Mouse (Mus musculus): ENCODE measurements around the gene Atp2b4.

Gene Atp2b4

DNA sequence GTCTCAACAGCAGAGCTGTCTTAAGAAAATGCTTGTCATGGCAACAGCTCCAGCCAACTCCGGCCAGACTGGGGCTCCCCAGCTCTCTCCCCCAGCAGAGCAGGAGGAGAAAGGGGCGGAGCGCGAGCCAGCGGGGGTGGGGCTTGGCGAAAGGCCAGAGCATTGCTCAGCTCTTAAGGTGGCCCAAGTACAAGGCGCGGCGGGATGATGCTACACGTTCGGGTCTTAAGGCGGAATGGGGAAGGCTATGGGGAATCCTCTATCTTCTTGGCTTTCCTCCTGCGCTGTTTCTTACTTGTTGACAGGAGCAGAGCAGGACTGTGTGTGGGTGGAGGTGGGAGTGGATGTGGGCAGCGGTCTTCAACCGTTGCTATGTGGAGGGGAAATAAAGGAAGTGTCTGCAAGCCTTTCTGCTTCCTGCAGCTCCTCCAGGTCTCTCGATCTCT is at the start of gene Atp2b4:
Gene Atp2b4, minus strand, starts transcription at position 94 of the 446 bp plus-strand sequence.
- DNase-seq = peak; percentile 93

DNA sequence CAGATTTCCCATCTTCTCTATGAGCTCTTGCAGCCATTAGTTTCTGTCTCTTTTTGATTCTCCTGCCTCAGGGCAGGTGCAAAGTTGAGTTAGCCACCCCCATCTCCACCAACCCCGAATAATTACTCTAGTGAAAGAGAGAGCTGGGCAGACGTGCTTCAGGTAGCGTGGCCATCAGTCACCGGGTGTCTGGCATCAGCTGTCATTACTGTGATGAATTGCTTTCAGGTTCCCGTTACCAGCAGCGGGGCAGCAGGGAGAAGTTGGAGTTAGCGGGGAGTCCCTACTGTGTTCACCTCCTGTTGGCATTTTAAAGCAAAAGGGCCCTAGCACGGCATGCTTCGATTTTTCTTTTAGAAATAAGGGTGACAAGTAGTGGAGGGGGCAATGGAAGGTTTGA is 43.9 kb upstream of the Atp2b4 start:
- no peak for DNase-seq

DNA sequence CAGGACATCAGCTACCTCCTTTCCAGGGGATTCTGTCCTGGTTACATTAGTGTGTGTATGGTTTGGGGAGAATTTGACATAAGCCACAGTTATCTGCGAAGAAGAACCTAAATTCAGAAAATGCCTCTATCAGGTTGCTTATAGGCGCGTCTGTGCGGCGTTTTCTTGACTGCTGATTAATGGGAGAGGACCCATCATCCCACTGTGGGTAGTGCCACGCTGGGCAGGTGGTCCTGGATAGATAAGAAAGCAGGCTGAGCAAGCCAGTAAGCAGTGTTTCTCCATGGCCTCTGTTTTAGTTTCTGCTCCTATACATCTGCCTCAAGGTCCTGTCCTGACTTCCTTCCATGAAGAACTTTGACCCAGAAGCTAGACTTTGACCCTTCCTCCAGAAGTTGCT is 43.1 kb upstream of the Atp2b4 start:
- DNase-seq = no peak

DNA sequence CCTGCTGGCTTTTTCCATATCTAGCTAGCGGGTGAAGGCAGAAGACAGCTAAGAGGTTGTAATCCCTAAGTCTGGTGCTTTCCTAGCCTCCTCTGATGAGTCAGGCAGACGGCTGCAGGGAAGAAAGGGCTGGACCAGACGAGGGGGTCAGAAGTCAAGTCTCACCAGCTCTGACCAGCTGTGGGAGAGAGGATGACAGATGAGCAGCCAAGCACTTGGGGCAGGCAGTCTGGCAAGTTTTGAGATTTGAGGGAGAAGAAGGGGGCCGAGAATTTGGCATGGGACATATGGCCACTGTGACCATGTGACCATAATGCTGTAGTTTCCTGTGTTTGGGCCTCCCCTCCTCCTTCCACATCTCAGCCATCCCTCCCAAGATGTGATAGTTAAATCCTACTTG is 42.5 kb upstream of the Atp2b4 start:
- no peak for DNase-seq

DNA sequence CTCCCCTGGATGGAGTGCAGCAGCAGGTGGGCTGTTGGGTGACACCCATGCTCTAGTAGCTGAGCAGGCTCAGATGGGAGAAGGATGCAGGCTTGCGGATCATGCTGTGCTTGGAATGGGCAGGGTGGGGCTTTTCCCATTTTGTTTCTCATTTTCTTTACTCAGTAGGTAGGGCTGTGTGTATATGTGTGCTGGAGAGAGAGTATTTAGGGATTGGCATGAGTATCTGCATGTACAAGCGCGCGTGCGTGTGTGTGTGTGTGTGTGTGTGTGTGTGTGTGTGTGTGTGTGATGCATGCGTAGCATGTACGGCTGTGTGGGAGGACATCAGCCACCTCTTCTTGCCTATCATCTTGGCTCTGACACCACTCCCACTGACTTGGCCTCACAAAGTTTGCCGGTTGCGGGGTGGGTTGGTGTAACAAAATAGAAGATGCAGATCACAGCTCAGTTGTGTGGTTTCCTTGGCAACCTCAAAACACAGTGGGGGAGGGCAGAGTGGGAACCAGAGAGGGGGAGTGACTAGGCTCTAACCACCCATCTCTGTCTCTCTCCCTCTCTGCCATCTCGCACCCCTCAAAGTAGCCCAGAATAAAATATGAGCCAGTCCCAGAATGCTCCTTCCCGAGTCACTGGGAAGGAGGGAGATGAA is 41.4 kb upstream of the Atp2b4 start:
- DNase-seq = peak; percentile 81

DNA sequence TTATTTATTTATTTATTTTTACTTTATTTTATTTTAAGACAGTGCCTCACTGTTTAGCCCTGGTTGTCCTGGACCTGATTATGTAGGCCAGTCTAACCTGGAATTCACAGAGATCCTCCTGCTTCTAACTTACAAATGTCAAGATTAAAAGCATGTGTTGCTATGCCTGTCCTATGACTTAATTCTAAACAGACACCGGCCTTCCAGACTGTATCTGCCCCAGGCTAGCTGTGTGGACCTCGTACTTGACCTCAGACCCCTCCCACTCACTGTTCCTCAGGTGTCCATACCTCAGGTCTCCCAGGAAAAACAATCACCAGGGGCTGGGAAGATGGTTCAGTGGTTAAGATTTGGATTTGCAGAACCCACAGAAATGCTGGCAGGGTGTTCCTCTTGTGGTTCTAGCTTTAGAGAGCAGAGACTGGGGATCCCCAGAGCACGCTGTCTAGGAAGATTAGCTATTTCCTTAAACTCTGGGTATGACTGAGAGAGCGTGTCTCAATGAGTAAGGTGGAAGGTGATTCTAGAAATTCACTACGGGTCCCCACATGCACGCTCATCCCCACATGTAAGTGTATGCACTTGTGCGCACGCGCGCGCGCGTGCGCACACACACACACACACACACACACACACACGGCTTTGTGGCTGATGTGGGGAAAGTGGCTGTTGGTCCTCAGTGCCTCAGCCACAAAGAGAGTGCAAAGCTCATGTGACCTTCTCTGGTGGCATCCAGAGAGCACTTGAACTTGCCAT is 40.5 kb upstream of the Atp2b4 start:
- DNase-seq = no peak

DNA sequence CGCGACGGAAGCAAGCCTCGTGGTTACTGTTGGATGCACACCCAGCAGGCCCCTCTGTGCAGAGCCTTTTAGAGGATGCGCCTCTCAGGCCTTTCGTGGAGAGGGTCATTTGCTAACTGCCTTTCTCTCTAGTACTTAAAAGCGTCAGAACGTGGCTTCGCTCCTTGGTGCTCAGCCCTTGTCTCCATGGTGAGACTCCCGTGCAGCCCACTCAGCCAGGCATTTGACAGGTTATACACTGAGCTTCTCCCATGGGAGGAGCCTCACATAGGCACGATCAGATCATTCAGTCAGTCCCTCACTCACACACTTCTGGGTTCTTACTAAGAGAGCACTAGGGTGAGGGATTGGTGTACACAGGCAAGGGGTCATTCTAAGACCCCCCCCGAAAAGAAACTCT is 39.7 kb upstream of the Atp2b4 start:
- peak; percentile 8 for DNase-seq

DNA sequence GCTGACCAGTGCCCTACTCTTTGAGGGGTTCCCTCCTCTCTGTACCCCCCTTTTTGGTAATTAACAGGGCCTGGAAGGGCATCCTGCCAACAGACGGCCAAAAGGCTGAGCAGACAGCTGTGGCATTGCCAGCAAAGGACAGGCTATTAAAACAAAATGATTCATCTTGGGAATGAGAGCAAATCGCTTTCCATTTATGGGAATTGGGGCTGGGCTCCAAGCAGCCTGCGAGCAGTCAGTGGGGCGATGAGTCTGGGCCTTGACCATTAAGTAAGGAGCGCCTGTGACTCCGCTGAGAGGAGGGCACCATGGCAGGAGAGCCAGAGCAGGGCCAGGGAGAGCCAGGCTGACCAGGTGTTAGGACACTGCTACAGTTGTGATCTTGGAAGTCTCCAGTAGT is 33.5 kb upstream of the Atp2b4 start:
- DNase-seq = no peak

DNA sequence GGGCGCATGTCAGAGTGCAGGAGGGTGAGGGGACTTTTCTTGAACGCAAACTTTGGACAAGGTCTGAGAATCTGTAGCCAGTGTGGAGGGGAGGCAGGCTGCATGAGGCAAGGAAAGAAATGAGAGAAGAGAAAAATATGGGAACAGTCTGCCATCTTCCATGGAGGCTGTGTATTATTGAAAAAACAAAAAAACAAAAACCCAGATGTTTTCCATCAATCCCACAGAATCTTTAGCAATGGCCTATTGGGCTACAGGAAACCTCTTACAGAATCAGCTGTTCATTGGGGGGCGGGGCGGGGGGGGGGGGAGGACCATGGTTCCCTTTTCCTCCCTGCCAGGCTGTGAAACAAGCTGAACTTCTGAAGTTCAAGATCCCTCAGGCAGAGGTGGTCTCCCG is 31.9 kb upstream of the Atp2b4 start:
- no peak for DNase-seq

DNA sequence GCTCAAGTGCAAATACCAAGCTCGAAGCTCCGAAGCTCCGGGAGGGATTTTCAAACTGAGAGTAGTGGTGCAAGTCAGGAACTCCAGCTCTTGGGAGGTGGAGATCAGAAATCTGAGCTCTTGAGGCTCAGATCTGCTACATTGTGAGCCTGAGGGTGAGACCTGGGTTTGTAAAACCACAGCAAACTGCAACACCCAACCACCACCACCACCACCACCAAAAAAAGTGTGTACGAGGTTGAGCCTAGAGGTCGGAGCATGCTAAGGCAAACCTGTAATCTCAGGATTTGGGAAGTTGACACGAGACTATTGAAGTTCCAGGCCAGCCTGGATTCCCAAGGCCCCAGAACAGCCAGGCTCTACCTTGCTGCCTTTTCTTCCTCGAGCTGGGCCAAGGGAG is 25.4 kb upstream of the Atp2b4 start:
- DNase-seq = no peak

DNA sequence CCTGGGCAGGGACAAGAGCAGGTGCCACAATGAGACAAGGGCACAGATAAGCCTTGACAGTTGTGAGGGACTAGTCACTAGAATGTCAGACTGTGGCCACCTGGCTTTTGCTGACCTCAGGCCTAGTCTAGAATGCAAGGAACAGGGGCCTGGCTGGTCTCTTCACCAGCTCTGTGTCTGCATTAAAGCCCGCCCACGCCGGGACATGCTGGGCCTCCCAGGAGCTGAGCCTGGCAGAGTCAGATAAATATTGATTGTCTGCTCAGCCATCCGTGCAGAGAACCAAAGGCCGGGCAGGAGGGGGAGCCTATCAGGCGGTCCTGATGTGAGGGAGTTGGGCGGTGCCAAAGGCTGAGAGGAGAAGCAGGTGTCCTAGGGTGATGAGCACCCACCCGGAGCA is 24.7 kb upstream of the Atp2b4 start:
- no peak for DNase-seq

DNA sequence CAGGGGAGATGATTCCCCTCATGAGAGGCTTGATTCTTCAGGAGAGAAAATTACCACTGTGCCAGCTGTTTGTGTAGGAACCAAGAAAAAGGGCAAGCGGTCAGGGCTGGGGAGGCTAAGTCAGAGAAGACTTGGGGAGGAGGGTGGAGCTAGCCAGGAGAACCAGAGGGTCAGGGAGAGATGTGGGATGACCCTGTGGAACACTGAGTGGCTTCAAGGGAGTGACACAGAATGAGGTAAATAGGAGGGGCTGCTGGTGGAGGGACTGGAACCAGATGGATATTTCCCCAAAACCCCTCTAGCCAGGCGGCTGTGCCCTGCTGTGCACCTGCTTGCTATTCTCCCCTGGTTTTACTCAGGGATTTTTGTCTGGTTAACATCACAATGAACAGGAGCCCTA is 24.3 kb upstream of the Atp2b4 start:
- DNase-seq = no peak

DNA sequence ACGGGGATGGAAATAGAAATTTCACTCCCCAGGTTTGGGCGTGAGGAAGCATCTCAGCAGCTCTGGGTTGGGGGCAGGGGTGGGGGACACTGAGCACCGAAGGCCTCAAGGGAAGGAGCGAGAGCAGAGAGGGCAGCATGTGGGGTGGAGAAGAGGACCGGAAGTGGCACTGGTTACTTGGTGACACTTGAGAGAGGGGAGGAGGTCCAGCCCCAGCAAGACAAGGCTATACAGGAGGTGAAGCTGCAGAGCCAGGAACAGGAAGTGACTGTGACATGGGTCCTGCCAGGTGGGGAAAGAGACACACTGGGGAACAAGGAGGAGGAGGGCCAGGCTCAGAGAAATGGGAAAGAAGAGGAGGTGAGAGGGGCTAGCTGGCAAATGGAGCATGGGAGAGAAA is 20.3 kb upstream of the Atp2b4 start:
- DNase-seq = peak; percentile 7

DNA sequence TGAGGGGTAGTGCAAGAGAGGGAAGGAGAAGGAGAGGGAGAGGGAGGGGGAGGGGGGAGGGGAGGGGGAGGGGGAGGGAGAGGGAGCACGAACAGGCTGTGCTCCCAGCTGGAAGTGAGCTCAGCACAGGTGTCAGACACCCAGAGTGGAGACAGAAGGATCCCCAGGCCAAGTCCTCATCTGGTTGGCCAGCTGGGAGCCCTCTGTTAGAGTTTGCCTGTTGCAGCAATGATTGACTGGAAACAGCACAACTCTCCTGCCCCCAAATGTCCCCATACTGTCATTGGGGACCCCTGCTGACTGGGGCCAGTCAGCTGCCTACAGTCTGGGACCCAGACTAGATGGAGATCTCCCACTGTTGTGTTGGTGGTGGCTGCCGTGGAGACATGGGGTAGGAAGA is 19.3 kb upstream of the Atp2b4 start:
- no peak for DNase-seq

DNA sequence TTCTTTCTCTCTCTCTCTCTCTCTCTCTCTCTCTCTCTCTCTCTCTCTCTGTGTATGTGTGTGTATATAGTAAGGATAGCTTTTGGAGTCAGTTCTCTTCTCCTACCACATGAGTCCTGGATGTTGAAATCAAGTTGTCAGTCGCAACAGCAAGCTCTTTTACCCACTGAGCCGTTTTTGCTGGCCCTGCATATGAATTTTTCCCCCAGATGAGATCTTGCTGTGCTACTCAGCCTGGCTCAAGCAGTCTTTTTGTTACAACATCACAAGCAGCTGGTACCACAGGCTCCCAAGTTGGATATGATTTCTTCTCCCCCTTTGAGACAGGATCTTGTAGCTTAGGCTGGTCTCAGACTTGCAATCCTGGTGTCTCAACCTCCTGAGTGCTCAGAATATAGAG is 17.7 kb upstream of the Atp2b4 start:
- DNase-seq = no peak

DNA sequence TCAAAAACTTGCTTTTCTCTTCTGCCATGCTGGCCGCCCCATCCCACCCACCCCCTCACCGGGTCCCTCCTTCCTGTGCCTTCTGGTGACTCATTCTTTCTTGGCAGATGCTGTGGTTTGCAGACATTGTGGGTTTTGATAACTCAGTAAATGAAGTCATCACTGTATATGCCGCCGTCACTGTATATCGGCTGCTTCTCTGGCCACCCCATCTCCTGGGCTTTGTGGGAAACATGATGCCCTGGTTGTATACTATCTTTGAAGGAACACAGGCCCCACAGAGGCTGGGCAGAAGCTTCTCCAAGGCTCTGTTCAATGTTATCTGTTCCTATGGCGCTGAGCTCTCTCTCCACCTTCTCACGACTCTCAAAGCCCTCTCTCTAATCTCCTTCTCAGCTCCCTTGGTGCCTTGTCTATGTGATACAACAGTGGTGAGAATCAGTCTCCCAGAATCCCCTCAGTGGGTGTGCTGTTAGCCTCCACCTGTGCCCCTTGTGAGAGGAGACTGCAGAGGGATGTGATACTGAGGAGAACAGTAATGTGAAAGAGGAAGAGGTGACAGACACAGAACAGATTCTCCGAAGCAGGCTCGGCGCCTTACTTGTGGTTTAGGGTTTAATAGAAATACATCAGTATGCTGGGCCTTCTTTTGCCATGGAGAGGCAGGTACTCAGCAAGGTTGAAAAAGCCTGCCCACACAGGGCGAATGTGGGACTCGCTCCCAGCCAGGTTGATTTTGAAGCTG is 15.1 kb upstream of the Atp2b4 start:
- DNase-seq = peak; percentile 23

DNA sequence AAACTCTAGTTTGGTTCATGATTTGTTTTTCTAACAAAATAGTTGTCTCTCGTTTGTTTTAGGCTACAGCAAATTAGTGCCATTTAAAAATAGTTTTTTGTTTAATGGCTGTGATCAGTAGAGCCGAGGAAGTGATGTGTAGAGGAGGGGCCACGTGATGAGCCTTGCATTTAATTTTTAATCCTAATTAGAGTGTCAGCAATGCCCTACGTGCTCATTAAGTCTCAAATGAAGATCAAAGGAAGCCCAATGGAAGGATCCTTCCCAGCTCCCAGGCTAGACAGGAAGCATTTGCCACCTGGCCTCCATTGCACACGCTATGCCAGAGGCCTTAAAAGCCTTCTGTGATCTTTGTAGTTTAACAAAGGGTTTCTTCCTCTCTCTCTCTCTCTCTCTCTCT is 8.5 kb upstream of the Atp2b4 start:
- DNase-seq = no peak

DNA sequence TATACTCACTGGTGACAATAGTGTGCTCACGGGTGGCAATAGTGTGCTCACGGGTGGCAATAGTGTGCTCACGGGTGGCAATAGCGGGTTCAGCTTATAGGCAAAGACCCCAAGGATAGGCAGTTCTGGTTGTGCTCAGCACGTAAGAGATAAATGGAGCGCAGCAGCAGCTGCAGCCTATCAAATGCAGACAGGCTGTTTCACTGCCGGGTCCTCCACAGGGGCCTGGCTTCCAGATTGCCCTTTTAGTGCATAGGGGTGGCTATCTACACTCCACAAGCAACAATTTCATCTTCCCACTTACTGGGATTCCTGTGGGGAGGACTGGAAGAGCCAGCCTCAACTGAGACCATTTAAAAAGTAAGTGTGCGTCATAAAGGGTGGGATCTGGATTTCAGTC is 7.2 kb upstream of the Atp2b4 start:
- DNase-seq = no peak

DNA sequence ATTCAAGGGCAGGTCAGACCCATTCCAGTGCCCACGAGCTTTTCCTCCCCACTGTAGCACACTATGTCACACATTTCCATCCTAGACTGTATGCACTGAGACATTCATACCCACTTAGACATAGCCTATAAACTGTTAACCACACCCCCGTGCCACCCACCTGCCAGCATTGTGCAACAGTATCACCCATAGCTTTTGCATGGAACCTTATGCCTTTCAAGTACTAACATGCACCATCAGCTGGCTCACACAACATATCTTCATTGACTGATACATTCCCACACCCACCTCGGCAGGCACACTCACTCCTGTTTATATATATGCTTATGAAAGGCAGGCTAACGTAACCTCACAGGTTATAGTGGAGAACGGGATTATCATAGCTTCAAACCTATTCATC is 902 bp upstream of the Atp2b4 start:
- no peak for DNase-seq

DNA sequence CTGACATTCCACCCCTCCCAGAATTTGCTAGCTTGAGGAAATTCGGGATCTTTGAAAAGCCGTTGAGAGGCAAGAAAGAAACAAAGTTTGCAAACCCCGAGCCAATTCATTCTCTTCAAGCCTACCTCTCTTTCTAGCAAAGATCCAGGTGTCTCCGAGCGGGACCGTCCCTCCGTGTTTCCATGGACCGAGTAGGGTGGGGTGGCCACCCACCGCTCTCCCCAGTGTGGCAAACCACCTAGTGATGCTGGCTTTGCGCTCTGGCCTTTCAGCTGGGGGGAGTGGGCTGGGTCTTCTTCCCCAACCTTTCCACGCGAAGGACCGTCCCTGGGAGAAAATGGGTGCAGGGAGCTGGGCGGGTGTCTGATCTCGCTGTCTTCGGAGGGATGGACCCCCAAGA is 329 bp downstream of the Atp2b4 start:
- DNase-seq = no peak

DNA sequence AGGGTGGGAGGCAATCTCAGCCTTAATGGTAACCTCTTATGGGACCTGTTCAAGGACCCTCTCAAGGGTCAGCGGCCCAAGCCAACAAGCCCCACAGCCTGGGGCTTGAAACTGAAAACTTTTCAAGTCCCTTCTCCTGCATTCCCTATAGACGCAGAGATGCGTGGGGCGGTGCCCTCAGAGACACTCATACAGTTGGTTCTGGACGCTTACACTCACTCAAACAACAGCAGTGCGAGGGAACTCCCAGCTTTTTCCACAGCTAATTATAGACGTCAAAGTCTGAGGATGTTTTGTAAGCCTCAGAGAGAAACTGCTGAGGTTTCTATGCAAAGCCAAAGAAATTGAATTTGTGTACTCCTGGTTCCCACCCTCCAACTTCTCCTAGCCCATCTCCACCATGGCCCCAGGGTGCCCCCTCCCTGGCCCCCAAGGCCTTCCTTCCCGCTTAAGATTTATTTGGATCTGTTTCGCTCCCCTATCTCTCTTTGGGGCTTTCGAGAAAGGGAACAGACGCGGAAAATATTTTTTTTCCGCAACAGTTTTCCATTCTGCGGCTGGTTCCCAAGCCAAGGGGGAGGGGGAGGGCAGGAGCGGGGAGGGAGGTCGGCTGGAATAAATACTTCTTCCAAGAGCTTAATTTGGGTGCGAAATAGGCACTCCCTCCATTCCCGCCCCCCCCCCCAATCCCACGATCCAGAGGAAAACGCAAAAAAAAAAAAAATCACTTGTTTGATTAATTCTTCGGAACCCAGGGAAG is 975 bp downstream of the Atp2b4 start:
- DNase-seq = no peak

DNA sequence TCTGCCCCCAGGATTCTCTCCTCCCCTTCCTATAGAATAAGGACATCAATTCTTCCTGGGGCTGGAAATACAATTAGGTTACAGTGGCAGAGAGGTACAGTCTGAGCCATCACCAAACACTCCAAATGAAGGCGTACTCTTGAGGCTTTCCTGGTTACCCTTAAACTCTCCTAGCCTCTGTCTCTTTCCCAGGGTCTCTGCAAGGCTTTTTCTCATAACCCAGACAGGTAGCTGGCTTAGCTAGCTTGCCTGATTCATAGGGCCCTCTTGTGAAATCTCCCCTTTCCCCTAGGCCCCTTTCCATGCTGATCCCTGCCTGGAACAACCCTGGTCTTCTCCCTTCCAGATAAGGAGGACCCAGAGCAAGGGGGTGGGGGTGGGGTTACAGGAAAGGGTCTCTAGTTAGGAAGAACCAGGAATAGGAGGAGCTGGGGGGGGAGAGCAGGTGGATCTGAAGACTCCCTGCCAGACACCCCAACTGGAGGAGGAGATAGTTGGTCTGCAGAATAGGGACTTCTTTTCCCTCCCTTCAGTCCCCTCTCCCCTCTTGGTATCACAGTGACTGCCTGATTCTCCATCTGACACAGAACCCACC is 1.9 kb downstream of the Atp2b4 start:
- DNase-seq = no peak

Data from right cerebral cortex, postnatal 25 days (tissue).